Mouse (Mus musculus) layer of hippocampus, adult 18-20 months (tissue): ENCODE measurements around the gene Pnpla5. TPM values are rescaled to one million over a fixed set of nuclear protein-coding genes. Genes with fewer than 3 reads are reported as not detected.
"Not testable (repeated sequence)": the region's sequence is repeated elsewhere in the genome, so short reads cannot be mapped to it uniquely, and the experiment has no call there.

ENCODE experiments used
- DNase-seq, 2 experiments: peaks; one replicate each; pipeline ENCODE4 v3.0.0; 2022; ENCODE audit warnings: low spot score in 2 of 2
- long read RNA-seq: library from polyadenylated mRNA; stranded (forward); transcript quantifications from one replicate; pipeline ENCODE4 v2.0.0, GENCODE M21; 2021
- total RNA-seq, 2 experiments: library from RNA; stranded (reverse); gene quantifications; 2 replicates each; pipeline ENCODE4 v1.2.3; 2021

Gene Pnpla5
- total RNA-seq = not detected
- long read RNA-seq = 0 reads

DNA sequence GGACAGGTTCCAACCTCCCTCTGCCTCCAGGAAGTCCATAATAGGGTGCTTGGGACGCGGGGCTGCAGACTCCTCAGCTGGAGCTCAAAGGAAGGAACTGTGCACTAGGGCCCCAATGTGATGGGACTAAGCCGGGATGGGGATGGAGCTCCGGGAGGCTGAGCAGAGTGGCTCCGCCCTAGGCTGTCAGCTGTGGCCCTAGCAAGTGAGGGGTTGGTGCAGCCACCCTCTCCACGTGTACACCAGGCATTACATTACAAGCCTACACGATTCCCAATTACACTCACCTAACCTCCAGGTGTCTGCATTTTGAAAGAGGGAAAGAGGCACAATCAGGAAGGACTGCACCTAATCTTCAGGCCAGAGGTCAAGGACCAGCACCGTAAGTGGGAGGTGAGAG lies at the start of gene Pnpla5:
Gene Pnpla5 (minus strand): TSS at position 101 of the 400 bp plus-strand sequence.
- DNase-seq = no peak

DNA sequence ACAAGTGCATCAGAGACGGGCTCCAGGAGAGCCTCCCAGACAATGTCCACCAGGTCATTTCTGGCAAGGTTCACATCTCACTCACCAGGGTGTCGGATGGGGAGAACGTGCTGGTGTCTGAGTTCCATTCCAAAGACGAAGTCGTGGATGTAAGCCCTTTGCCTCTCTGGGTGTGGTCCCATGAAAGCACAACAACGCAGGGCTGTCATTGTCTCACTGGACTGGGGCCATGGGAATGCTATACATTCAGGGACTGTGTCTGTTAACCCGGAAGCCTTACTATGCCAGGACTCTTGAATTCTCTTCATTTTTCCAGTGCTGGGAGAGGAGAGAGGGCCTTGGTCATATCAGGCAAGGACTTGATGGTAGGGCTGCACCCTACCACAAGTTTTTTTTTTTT lies 48.2 kb upstream of the Pnpla5 start:
- DNase-seq = no peak

DNA sequence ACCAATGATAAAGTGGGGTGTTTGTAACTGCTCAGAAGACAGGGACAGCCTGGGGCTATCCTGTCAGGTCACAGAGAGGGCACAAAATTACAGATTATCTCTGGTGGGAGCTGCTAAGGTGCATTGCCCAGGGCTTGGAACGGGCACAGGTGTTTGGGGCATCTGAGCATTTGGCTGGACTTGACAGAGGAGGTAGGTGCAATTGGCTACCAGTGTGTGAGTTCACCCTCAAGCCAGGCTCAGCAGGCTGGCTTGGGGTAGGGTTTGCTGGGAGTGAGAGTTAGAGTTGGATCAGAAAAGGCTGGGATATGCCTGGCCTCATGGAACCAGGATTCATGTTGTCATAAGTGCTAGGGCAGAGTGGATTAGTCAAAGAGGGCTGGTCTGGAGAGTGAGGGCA lies 46.5 kb upstream of the Pnpla5 start:
- DNase-seq = no peak

GRCm38 (mm10) chr15:84168170-84169161 lies 45.5 kb upstream of the Pnpla5 start:
- DNase-seq = peak in 1 of 2 experiments; percentile 48

GRCm38 (mm10) chr15:84167600-84167999 lies 44.6 kb upstream of the Pnpla5 start, which contains the start of gene Pnpla3:
Pnpla3 (plus strand) TSS chr15:84167837.
- peak; percentile 97 to 98 for DNase-seq

- DNase-seq = no peak
Measured at GRCm38 (mm10) chr15:84166818-84167217, 43.8 kb upstream of the Pnpla5 start.

DNA sequence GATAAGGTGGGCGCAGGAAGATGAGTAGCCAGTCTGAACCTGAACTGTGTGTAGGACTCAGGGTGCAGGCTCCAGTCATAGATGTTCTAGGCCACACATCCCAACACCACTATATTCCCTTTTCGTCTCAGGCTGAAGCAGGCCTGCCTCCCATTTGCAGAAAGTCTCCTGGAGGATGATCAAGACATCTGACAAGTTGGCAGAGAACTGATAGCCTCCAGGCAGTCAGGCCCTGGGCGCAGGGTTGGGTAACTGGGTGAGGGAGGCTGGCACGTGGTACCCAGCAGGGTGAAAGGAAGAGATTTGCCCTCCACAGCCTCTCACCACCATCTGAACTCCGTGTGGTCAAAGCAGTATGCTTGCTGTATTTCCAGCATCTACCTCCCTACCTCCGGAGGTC lies 38.9 kb upstream of the Pnpla5 start:
- no peak for DNase-seq

DNA sequence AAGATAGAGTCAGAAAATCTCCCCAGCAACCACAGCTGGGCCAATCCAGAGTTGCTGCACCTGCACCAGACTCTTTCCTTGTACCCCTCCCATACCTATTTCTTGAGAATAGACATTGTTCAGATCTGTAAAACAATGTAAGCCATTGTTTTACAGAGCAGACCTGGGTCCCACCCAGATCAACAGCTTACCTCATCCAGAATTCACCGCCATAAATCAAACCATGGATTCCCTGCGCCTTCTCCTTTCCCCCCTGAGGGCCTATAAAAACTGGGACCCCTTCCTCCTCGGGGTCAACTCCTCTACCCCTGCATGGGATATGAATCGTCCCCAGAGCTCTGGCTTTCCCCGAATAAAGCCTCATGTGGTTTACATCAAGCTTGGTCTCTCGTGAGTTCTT lies 34.6 kb upstream of the Pnpla5 start:
- not testable (repeated sequence) for DNase-seq

GRCm38 (mm10) chr15:84156158-84156557 lies 33.2 kb upstream of the Pnpla5 start:
- DNase-seq = no peak

GRCm38 (mm10) chr15:84140929-84141328 lies 18.0 kb upstream of the Pnpla5 start:
- no peak for DNase-seq

DNA sequence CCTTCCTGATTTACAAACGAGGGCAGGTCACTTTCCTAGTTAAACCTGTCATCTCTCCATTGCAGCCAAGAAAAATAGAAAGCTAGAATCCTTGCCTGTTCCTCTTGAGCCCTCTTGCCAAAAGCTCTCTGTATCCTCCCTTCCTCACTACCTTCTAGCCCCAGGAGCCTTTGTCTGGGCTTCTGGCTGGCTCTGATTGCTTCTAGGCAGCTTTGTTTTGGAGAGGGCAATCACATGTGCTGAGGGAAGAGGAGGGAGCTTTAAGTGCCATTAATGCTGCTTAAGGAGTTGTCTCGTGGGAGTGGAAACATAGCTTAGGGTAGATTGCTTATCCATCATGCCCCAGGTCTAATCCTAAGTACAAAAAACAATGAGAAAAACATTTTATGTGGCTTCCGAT lies 17.1 kb upstream of the Pnpla5 start:
- DNase-seq = no peak

- DNase-seq = no peak
Measured at GRCm38 (mm10) chr15:84139592-84140005, 16.6 kb upstream of the Pnpla5 start.

- DNase-seq = no peak
Measured at GRCm38 (mm10) chr15:84136473-84137415, 13.8 kb upstream of the Pnpla5 start.

DNA sequence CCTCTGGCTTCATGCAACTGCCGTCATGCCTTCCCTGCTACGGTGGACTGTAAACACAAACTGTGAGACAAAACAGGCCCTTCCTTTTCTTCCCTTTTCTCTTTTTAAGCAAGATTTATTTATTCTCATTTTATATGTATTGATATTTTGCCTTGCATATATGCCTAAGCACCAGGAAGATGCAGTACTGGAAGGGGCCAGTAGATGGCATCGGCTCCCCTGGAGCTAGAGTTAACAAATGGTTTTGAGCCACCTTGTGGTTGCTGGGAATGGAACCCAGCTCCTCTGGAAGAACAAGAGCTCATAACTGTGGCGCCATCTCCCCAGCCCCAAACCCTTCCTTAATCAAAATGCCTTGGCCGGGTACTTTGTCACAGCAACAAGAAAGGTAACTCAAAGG lies 12.5 kb upstream of the Pnpla5 start:
- DNase-seq = no peak

GRCm38 (mm10) chr15:84133440-84133839 lies 10.5 kb upstream of the Pnpla5 start:
- DNase-seq = no peak

- no peak for DNase-seq
Measured at GRCm38 (mm10) chr15:84131971-84132370, 9.0 kb upstream of the Pnpla5 start.

GRCm38 (mm10) chr15:84131096-84131786 lies 8.3 kb upstream of the Pnpla5 start:
- DNase-seq = no peak

GRCm38 (mm10) chr15:84126871-84127270 lies 3.9 kb upstream of the Pnpla5 start:
- no peak for DNase-seq

GRCm38 (mm10) chr15:84126447-84126846 lies 3.5 kb upstream of the Pnpla5 start:
- DNase-seq = no peak

GRCm38 (mm10) chr15:84124086-84124485 lies 1.1 kb upstream of the Pnpla5 start:
- DNase-seq = no peak

DNA sequence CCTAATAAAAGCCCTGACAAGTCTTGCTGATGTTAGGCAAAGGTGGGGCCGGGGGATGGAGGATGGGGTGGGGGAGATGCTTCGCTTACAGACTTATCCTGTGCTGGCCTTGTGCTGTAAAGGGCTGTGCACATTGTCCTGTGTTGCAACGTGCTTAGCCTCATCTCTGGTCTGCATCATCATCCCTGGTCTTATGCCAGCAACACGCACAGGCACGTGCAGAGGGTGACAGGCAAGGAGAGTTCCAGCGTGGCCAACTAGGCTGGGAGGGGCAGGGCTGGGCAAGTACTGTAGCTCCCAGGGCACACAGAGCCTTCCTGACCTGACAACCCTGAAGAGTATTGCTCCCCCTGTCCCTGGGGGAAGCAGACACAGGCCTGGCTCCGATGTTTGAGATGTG lies 1.9 kb downstream of the Pnpla5 start:
- DNase-seq = no peak
